Mouse (Mus musculus) cortical plate, adult 2 months (tissue): ENCODE data around the gene Spred2.

Experiments used
- CTCF ChIP-seq: fragments of 200-500 bp; IDR thresholded peaks from 2 replicates; pipeline ENCODE4 v1.5.1; 2011; ENCODE audit warnings: mild to moderate bottlenecking, control low read depth, low read length; ENCODE audit not compliant: insufficient read depth; ENCODE audit errors: extremely low read depth
- POLR2A ChIP-seq: fragments of 200-500 bp; IDR thresholded peaks from 2 replicates; pipeline ENCODE4 v1.6.1; 2011; ENCODE audit warnings: mild to moderate bottlenecking, low read length, control low read depth; ENCODE audit not compliant: insufficient read depth; ENCODE audit errors: extremely low read depth

DNA sequence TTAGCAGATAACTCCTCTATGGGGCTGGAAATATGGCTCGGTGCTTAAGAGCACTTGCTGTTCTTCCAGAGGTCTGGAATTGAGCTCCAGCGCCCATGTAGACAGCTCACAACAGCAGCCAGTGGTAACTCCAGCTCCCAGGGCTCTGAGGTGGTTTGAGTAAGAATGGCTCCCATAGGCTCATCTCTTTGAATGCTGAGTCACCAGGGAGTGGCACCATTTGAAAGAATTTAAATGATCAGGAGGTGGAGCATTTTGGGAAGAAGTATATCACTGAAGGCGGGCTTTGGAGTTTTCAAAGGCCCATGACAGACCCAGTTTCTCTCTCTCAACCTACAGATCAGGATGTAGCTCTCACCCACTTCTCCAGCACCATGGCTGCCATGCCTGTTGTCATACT is 13.0 kb upstream of the Spred2 start:
- TF ChIP-seq POLR2A (no peak), CTCF (no peak)
